Mouse (Mus musculus) heart, adult 2 months (tissue): ENCODE measurements around the gene Chst8.

Experiments used
- CTCF ChIP-seq: fragments of 200-600 bp; IDR thresholded peaks from 2 replicates; pipeline ENCODE4 v1.8.1; 2022; ENCODE audit warnings: antibody characterized with exemption, mild to moderate bottlenecking, moderate library complexity
- EP300 ChIP-seq: fragments of 200-500 bp; IDR thresholded peaks from 2 replicates; pipeline ENCODE4 v1.6.1; 2011; ENCODE audit warnings: low read depth, low read length, control low read depth; ENCODE audit not compliant: insufficient read depth
- POLR2A ChIP-seq: fragments of 200-500 bp; IDR thresholded peaks from 2 replicates; pipeline ENCODE4 v1.6.1; 2011; ENCODE audit warnings: mild to moderate bottlenecking, low read depth, low read length, control low read depth; ENCODE audit not compliant: insufficient read depth

DNA sequence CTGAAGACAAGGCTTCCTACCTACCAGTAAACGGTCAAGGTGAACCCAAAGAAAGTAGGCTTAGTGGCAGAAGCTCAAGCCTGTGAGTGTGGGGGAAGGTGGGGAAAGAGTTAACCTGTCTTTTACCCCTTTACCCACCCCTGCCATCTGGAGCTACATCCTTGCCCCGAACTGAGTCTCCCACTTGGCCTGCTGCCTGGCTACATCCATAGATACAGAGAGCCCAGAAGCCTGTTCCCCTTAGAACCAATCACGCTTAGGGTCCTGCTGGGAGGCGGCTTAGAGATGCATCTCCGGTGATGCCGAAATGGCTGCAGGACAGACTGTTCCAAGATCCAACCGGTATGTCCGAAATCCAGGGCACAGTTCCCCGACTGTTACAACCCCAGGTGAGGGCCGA lies 1.5 kb downstream of the Chst8 start:
- TF ChIP-seq POLR2A = no peak
- no peak for TF ChIP-seq CTCF
- no peak for TF ChIP-seq EP300
